ENCODE assay signal across 8 mouse cellular contexts in the genomic region with DNA sequence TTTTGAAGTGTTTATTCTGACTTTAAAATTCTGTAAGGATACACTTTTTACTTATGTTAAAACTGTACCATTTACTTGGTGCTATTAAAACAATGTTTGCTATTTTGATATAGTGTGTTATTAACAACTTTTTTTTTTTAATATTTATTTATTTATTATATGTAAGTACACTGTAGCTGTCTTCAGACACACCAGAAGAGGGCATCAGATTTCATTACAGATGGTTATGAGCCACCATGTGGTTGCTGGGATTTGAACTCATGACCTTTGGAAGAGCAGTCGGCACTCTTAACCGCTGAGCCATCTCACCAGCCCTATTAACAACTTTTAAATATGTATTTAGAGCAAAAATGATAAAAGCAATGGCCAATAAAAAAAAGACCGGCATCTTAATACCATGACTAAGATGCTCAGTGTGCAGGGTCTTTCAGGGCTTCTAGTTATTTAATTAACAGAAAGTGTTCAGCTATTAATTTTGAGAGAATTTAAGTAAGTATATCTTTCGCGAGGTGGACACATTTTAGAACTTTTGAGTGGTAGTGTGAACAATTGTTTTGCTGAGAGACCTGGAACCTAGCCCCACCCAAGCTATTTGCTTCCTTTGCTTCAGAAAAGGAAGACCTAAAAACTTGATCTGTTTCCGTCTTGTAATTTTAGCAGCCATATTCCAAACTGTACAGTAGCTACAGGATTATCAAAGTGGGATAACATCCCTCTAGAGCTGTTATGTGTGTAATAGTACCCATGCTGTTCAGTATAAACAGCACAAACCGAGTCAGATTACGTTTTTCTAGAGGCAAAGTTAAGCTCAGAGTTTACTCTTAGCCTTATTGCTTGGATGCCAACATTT. TPM values are rescaled to one million over a fixed set of nuclear protein-coding genes. Genes with fewer than 3 reads are reported as not detected.
A peak's percentile ranks its signal among the peaks of the same experiment; 100 is the strongest.
DNase-seq lines count a peak whose midpoint lies in the region; ATAC-seq and TF ChIP-seq lines count a peak whose summit lies in the region.

No protein-coding gene starts in this region.

- TF ChIP-seq POLR2A in kidney, adult 2 months (IDR thresholded peaks at IDR 0.05; ENCODE audit: low read depth, low read length), result no peak
- no peak for TF ChIP-seq POLR2A in bone marrow macrophage, adult 2 months (IDR thresholded peaks at IDR 0.05; ENCODE audit: borderline replicate concordance, low read depth, low read length)

- 55% methylated on average over 8 of the region's 8 CpGs for WGBS in kidney, embryonic 14.5 days
- 33% methylated on average over 8 of the region's 8 CpGs for WGBS in kidney, adult 2 months
- 50% methylated on average over 8 of the region's 8 CpGs for WGBS in hindbrain, embryonic 13.5 days
- WGBS in midbrain, embryonic 12.5 days, result 52% methylated on average over 8 of the region's 8 CpGs

- H3K27ac ChIP-seq in kidney, embryonic 14.5 days (ENCODE audit: low read depth, low read length), result peak overlapping the region; percentile 51; the same call in 1 of the 2 replicates
- no peak overlapping the region for H3K27ac ChIP-seq in kidney, adult 2 months (ENCODE audit: insufficient read depth, low read depth, low read length)
- peak overlapping the region; percentile 32 for H3K27ac ChIP-seq in bone marrow macrophage, adult 2 months (ENCODE audit: insufficient read depth, low read depth, low read length)
- H3K27ac ChIP-seq in hindbrain, embryonic 13.5 days, result peak overlapping the region; percentile 67
- peak overlapping the region; percentile 63; the same call in 1 of the 2 replicates for H3K27ac ChIP-seq in midbrain, embryonic 12.5 days (replicated peaks)

- peaks cover 10% of the 10 kb centered on the region; the same call in 1 of the 2 replicates for H3K36me3 ChIP-seq in kidney, embryonic 14.5 days (ENCODE audit: control insufficient read depth, insufficient read depth, low read length)
- H3K36me3 ChIP-seq in kidney, adult 2 months (ENCODE audit: control insufficient read depth, insufficient read depth, low read length), result no peaks in the 10 kb centered on the region; the same call in 1 of the 2 replicates
- H3K36me3 ChIP-seq in hindbrain, embryonic 13.5 days, result peaks cover 12% of the 10 kb centered on the region
- H3K36me3 ChIP-seq in midbrain, embryonic 12.5 days, result peaks cover 12% of the 10 kb centered on the region

- peak overlapping the region; percentile 58 for H3K4me2 ChIP-seq in kidney, embryonic 14.5 days (replicated peaks; ENCODE audit: low read depth, low read length)
- peak overlapping the region; percentile 62 for H3K4me2 ChIP-seq in hindbrain, embryonic 13.5 days
- H3K4me2 ChIP-seq in midbrain, embryonic 12.5 days (replicated peaks), result peak overlapping the region; percentile 70

- 0 out of 2 replicates have a peak, but pooled peaks cover 3% of the 10 kb centered on the region for H3K4me1 ChIP-seq in kidney, embryonic 14.5 days (ENCODE audit: control insufficient read depth, insufficient read depth, low read length)
- 0 out of 2 replicates have a peak, but pooled peaks cover 2% of the 10 kb centered on the region for H3K4me1 ChIP-seq in kidney, adult 2 months (ENCODE audit: control insufficient read depth, insufficient read depth, low read length)
- H3K4me1 ChIP-seq in bone marrow macrophage, adult 2 months (ENCODE audit: control insufficient read depth, insufficient read depth, low read length), result 0 out of 2 replicates have a peak, but pooled peaks cover 2% of the 10 kb centered on the region
- H3K4me1 ChIP-seq in hindbrain, embryonic 13.5 days (replicated peaks), result peaks cover 9% of the 10 kb centered on the region
- H3K4me1 ChIP-seq in midbrain, embryonic 12.5 days, result peaks cover 8% of the 10 kb centered on the region; the same call in 1 of the 2 replicates

- no peak for DNase-seq in kidney, adult 2 months
- no peak for DNase-seq in embryo, embryonic 10 days (ENCODE audit: low spot score)
- no peak for DNase-seq in left cerebral cortex, adult 9 months (ENCODE audit: low spot score in 2 of 2)
- DNase-seq in ovary, postnatal 36 days (ENCODE audit: low spot score), result no peak

- H3K4me3 ChIP-seq in kidney, embryonic 14.5 days (ENCODE audit: low read length), result peak overlapping the region; percentile 76
- no peak overlapping the region for H3K4me3 ChIP-seq in kidney, adult 2 months (ENCODE audit: insufficient read depth, low read depth, low read length)
- H3K4me3 ChIP-seq in bone marrow macrophage, adult 2 months (ENCODE audit: insufficient read depth, low read length), result peak overlapping the region; percentile 32
- peak overlapping the region; percentile 65 for H3K4me3 ChIP-seq in hindbrain, embryonic 13.5 days
- H3K4me3 ChIP-seq in midbrain, embryonic 12.5 days, result peak overlapping the region; percentile 57

- H3K27me3 ChIP-seq in kidney, embryonic 14.5 days (ENCODE audit: control insufficient read depth, insufficient read depth, low read length), result no peaks in the 10 kb centered on the region
- no peaks in the 10 kb centered on the region for H3K27me3 ChIP-seq in kidney, adult 2 months (replicated peaks; ENCODE audit: control insufficient read depth, insufficient read depth, low read length)
- no peaks in the 10 kb centered on the region for H3K27me3 ChIP-seq in hindbrain, embryonic 13.5 days
- no peaks in the 10 kb centered on the region for H3K27me3 ChIP-seq in midbrain, embryonic 12.5 days

- no peak for ATAC-seq in kidney, embryonic 14.5 days (ENCODE audit: low FRiP score, low TSS enrichment)
- no peak for ATAC-seq in hindbrain, embryonic 13.5 days (ENCODE audit: low FRiP score)
- peak; percentile 60; the same call in 1 of the 2 replicates for ATAC-seq in midbrain, embryonic 12.5 days (ENCODE audit: low FRiP score, low read depth)

- no peaks in the 10 kb centered on the region for H3K9me3 ChIP-seq in kidney, embryonic 14.5 days (ENCODE audit: control insufficient read depth, low read length)
- H3K9me3 ChIP-seq in hindbrain, embryonic 13.5 days, result no peaks in the 10 kb centered on the region
- H3K9me3 ChIP-seq in midbrain, embryonic 12.5 days, result no peaks in the 10 kb centered on the region

- peak overlapping the region; percentile 23; the same call in 1 of the 2 replicates for H3K9ac ChIP-seq in kidney, embryonic 14.5 days (ENCODE audit: low read depth, low read length)
- no peak overlapping the region for H3K9ac ChIP-seq in hindbrain, embryonic 13.5 days
- 0 out of 2 replicates have a peak overlapping the region, but pooled peaks have one; percentile 41 for H3K9ac ChIP-seq in midbrain, embryonic 12.5 days (replicated peaks)

- no peak for TF ChIP-seq CTCF in kidney, adult 2 months (conservative IDR thresholded peaks at IDR 0.05; ENCODE audit: insufficient read depth, insufficient read length, low read depth, low read length)
- TF ChIP-seq CTCF in bone marrow macrophage, adult 2 months (IDR thresholded peaks at IDR 0.05; ENCODE audit: low read depth, low read length), result no peak

RNA-seq across cellular contexts. Expression of gene Golph3l, which starts 0.8 kb away (rescaled TPM):
- 28.2 and 35.6 TPM in 2 replicates for polyA plus RNA-seq in kidney, embryonic 14.5 days (2014; fragmentation: Nextera tagmentation; extraction: Ambion mirVana)
- polyA plus RNA-seq in kidney, adult 2 months (2012; rRNA removed), result 7.6 and 10.4 TPM in 2 replicates
- 66.3 and 75.3 TPM in 2 replicates for polyA plus RNA-seq in bone marrow macrophage, adult 2 months (2012; ENCODE audit: insufficient read depth, insufficient read length, missing spikeins)
- 30.6 and 32.6 TPM in 2 replicates for polyA plus RNA-seq in hindbrain, embryonic 13.5 days (2015; fragmentation: Nextera tagmentation; extraction: Ambion mirVana)
- polyA plus RNA-seq in midbrain, embryonic 12.5 days (2016; fragmentation: Nextera tagmentation; extraction: Ambion mirVana), result 37.8 and 38.6 TPM in 2 replicates

RNA-seq across cellular contexts. Expression of gene Hormad1, which starts 28.5 kb away (rescaled TPM):
- polyA plus RNA-seq in kidney, embryonic 14.5 days (2014; fragmentation: Nextera tagmentation; extraction: Ambion mirVana), result not detected in 2 replicates
- not detected in 2 replicates for polyA plus RNA-seq in kidney, adult 2 months (2012; rRNA removed)
- polyA plus RNA-seq in bone marrow macrophage, adult 2 months (2012; ENCODE audit: insufficient read depth, insufficient read length, missing spikeins), result not detected in 2 replicates
- not detected in 2 replicates for polyA plus RNA-seq in hindbrain, embryonic 13.5 days (2015; fragmentation: Nextera tagmentation; extraction: Ambion mirVana)
- not detected in 2 replicates for polyA plus RNA-seq in midbrain, embryonic 12.5 days (2016; fragmentation: Nextera tagmentation; extraction: Ambion mirVana)

RNA-seq across cellular contexts. Expression of gene Ensa, which starts 36.8 kb away (rescaled TPM):
- 64.0 and 66.9 TPM in 2 replicates for polyA plus RNA-seq in kidney, embryonic 14.5 days (2014; fragmentation: Nextera tagmentation; extraction: Ambion mirVana)
- 9.9 and 13.2 TPM in 2 replicates for polyA plus RNA-seq in kidney, adult 2 months (2012; rRNA removed)
- 99.2 and 115 TPM in 2 replicates for polyA plus RNA-seq in bone marrow macrophage, adult 2 months (2012; ENCODE audit: insufficient read depth, insufficient read length, missing spikeins)
- 106 and 108 TPM in 2 replicates for polyA plus RNA-seq in hindbrain, embryonic 13.5 days (2015; fragmentation: Nextera tagmentation; extraction: Ambion mirVana)
- polyA plus RNA-seq in midbrain, embryonic 12.5 days (2016; fragmentation: Nextera tagmentation; extraction: Ambion mirVana), result 100 and 106 TPM in 2 replicates
